Mouse (Mus musculus): ENCODE results near the gene Speg. TPM values are rescaled to one million over a fixed set of nuclear protein-coding genes. Genes with fewer than 3 reads are reported as not detected.

Gene Speg
- total RNA-seq, 2 experiments from 2014 or later, result 131 to 143 TPM

GRCm38 (mm10) chr1:75455948-75456347, 80.9 kb downstream of the Speg start:
- intact Hi-C loops (cut with DNase I), result no loop called here
- no peak for DNase-seq

GRCm38 (mm10) chr1:75456746-75457564, 81.9 kb downstream of the Speg start:
- intact Hi-C loops (cut with DNase I), result no loop called here
- no peak for DNase-seq

GRCm38 (mm10) chr1:75457710-75458024, 82.6 kb downstream of the Speg start:
- DNase-seq, result no peak
- intact Hi-C loops (cut with DNase I), result no loop called here

GRCm38 (mm10) chr1:75458025-75458788, 83.1 kb downstream of the Speg start:
- no peak for DNase-seq
- intact Hi-C loops (cut with DNase I), result no loop called here

- no peak for DNase-seq
- intact Hi-C loops (cut with DNase I), result no loop called here
Observed at GRCm38 (mm10) chr1:75458789-75459684, 83.9 kb downstream of the Speg start.

- intact Hi-C loops (cut with DNase I), result no loop called here
Observed at GRCm38 (mm10) chr1:75460297-75460696, 85.2 kb downstream of the Speg start.

GRCm38 (mm10) chr1:75462636-75463035, 87.5 kb downstream of the Speg start:
- DNase-seq, result no peak

More at GRCm38 (mm10) chr1:75460297-75460696, 85.2 kb downstream of the Speg start:
- no peak for DNase-seq

GRCm38 (mm10) chr1:75463652-75464204, 88.6 kb downstream of the Speg start:
- intact Hi-C loops (cut with DNase I), result no loop called here
- no peak for DNase-seq

More at GRCm38 (mm10) chr1:75462636-75463035, 87.5 kb downstream of the Speg start:
- intact Hi-C loops (cut with DNase I), result no loop called here

- intact Hi-C loops (cut with DNase I), result loop anchor here (2.0 kb wide), 1 partner anchor 125 kb away; no protein-coding TSS in a partner anchor
- peak; percentile 78 for DNase-seq
Observed at GRCm38 (mm10) chr1:75467215-75467927, 92.3 kb downstream of the Speg start.

GRCm38 (mm10) chr1:75469287-75469825, 94.3 kb downstream of the Speg start:
- no peak for DNase-seq
- intact Hi-C loops (cut with DNase I), result no loop called here

- intact Hi-C loops (cut with DNase I), result loop anchor here (5.0 kb wide), 1 partner anchor 121 kb away; no protein-coding TSS in a partner anchor
- no peak for DNase-seq
Observed at GRCm38 (mm10) chr1:75476441-75476840, 101.3 kb downstream of the Speg start.

- intact Hi-C loops (cut with DNase I), result loop anchor here (5.0 kb wide), 1 partner anchor 120 kb away; no protein-coding TSS in a partner anchor
- peak; percentile 87 for DNase-seq
Observed at GRCm38 (mm10) chr1:75477264-75477965, 102.3 kb downstream of the Speg start.

- no peak for DNase-seq
- intact Hi-C loops (cut with DNase I), result loop anchor here (5.0 kb wide), 1 partner anchor 119 kb away; no protein-coding TSS in a partner anchor
Observed at GRCm38 (mm10) chr1:75477966-75478290, 102.8 kb downstream of the Speg start.

GRCm38 (mm10) chr1:75478497-75478896, 103.4 kb downstream of the Speg start:
- no peak for DNase-seq
- intact Hi-C loops (cut with DNase I), result loop anchor here (5.0 kb wide), 1 partner anchor 119 kb away; no protein-coding TSS in a partner anchor

GRCm38 (mm10) chr1:75478916-75479634, 104.0 kb downstream of the Speg start, which contains the start of the genes Chpf and Tmem198:
Chpf (minus strand) TSS chr1:75479307.
Tmem198 (plus strand) TSS chr1:75479532.
- peak; percentile 99 for DNase-seq
- intact Hi-C loops (cut with DNase I), result loop anchor here (5.0 kb wide), 1 partner anchor 118 kb away; no protein-coding TSS in a partner anchor

- no peak for DNase-seq
- intact Hi-C loops (cut with DNase I), result loop anchor here (5.0 kb wide), 1 partner anchor 118 kb away; no protein-coding TSS in a partner anchor
Observed at GRCm38 (mm10) chr1:75479635-75479989, 104.5 kb downstream of the Speg start.

GRCm38 (mm10) chr1:75480036-75480435, 104.9 kb downstream of the Speg start:
- intact Hi-C loops (cut with DNase I), result no loop called here
- no peak for DNase-seq

- intact Hi-C loops (cut with DNase I), result no loop called here
- no peak for DNase-seq
Observed at GRCm38 (mm10) chr1:75480735-75481134, 105.6 kb downstream of the Speg start.
